Mouse (Mus musculus): ENCODE measurements around the gene Lekr1. TPM values are rescaled to one million over a fixed set of nuclear protein-coding genes. Genes with fewer than 3 reads are reported as not detected.

Lekr1 gene
- polyA plus RNA-seq, 1 experiment = not detected

DNA sequence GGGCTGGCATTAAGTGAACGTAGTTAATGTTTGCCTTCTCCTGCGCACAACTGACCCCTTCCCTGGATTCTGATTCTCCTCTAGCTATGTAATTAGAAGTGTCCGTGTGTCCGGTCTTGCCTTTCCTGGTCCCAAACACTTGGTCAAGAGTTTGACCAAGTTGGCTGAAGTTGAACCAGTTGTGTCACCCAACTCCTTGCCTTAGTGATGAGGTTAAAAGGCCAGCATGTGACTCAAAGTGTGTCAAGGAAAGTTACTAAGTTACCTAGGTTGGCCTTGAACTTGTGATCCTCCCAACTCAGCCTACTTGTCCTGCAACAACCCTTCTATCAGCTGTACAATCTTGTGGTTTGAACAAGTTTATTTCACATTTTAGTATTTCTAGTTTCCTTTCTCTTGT is 5.7 kb upstream of the Lekr1 start:
- Histone ChIP-seq H3K4me1 (ENCODE audit: control insufficient read depth, insufficient read depth, low read length) (peaks cover 4% of the 10 kb centered on the region; the same call in 1 of the 2 replicates), H3K27ac (ENCODE audit: insufficient read depth, low read depth, low read length) (no peak overlapping the region), H3K4me3 (ENCODE audit: insufficient read depth, low read depth, low read length) (no peak overlapping the region)
- no peak for TF ChIP-seq CTCF (IDR thresholded peaks at IDR 0.05; ENCODE audit: insufficient read depth, low read depth, low read length)
- TF ChIP-seq POLR2A (IDR thresholded peaks at IDR 0.05; ENCODE audit: insufficient read depth, low read depth, low read length) = no peak
- 98% methylated on average over 4 of the region's 4 CpGs for WGBS

DNA sequence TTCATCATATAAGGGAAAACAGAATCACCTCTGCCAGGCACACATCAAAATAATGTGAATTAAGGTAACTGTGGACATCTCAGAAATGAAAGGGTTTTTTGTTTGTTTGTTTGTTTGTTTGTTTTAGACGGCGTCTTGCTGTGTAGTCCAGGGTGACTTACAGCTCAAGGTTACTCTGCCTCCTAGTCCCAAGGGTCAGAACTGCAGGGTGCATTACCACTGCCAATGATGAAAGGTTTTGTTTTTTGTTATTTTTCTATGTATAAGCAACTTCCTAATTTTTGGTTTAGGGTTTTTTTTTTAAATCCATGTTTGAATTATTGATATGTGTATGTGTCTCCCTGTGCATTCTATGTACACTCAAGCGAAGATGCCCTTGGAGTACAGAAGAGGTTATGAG is 4.3 kb upstream of the Lekr1 start:
- no peak for TF ChIP-seq POLR2A (IDR thresholded peaks at IDR 0.05; ENCODE audit: insufficient read depth, low read depth, low read length)
- TF ChIP-seq CTCF (IDR thresholded peaks at IDR 0.05; ENCODE audit: insufficient read depth, low read depth, low read length) = no peak
- WGBS = 75% methylated on average over 3 of the region's 3 CpGs
- Histone ChIP-seq H3K27ac (ENCODE audit: insufficient read depth, low read depth, low read length) (no peak overlapping the region), H3K4me3 (ENCODE audit: insufficient read depth, low read depth, low read length) (no peak overlapping the region), H3K4me1 (ENCODE audit: control insufficient read depth, insufficient read depth, low read length) (peaks cover 2% of the 10 kb centered on the region; the same call in 1 of the 2 replicates)

DNA sequence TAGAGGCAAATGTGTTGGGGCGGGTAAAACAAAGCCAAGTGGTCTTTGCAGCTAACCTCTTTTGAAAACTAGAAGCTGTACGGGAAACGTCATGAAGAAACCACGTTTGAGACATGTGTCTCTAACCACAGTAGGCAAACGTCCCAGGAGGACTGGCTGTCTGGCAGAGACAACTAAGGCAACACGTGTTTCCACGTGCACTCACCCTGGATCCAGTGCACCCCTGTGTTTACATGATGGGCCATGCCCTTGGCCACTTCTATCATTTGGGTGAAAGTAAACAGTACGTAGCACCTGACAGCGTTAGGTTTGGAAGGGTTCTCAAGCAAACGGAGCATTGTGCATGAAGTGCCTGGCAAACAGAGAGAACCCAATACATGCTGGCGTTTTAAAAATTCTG is 2.9 kb upstream of the Lekr1 start:
- 49% methylated on average over 11 of the region's 11 CpGs for WGBS
- peaks cover 3% of the 10 kb centered on the region; the same call in 1 of the 2 replicates for H3K4me1 ChIP-seq (ENCODE audit: control insufficient read depth, insufficient read depth, low read length)
- H3K4me3 ChIP-seq (ENCODE audit: insufficient read depth, low read depth, low read length) = no peak overlapping the region
- no peak for TF ChIP-seq POLR2A (IDR thresholded peaks at IDR 0.05; ENCODE audit: insufficient read depth, low read depth, low read length)
- TF ChIP-seq CTCF (IDR thresholded peaks at IDR 0.05; ENCODE audit: insufficient read depth, low read depth, low read length) = no peak
- H3K27ac ChIP-seq (ENCODE audit: insufficient read depth, low read depth, low read length) = no peak overlapping the region

DNA sequence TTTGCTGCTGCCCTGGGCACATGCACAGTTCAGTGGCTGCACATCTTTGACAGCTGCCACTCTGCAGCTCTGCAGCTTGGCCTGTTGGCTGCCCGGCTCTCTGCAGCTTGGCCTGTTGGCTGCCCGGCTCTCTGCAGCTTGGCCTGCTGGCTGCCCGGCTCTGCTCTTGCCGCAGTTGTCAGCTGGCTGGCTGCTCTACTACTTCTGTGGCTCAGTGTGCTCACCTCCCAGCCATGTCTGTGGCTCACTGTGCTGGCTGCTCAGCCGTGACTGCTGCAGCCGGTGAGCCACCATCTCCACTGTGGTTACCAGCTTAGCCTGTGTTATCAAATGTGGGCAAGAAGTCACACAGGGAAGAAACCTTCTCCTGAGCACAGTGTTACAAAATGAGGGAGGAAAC is 4.2 kb downstream of the Lekr1 start:
- Histone ChIP-seq H3K27ac (ENCODE audit: insufficient read depth, low read depth, low read length) (no peak overlapping the region), H3K4me3 (ENCODE audit: insufficient read depth, low read depth, low read length) (no peak overlapping the region), H3K4me1 (ENCODE audit: control insufficient read depth, insufficient read depth, low read length) (peaks cover 7% of the 10 kb centered on the region)
- 57% methylated on average over 6 of the region's 6 CpGs for WGBS
- TF ChIP-seq POLR2A (IDR thresholded peaks at IDR 0.05; ENCODE audit: insufficient read depth, low read depth, low read length) = no peak
- no peak for TF ChIP-seq CTCF (IDR thresholded peaks at IDR 0.05; ENCODE audit: insufficient read depth, low read depth, low read length)

DNA sequence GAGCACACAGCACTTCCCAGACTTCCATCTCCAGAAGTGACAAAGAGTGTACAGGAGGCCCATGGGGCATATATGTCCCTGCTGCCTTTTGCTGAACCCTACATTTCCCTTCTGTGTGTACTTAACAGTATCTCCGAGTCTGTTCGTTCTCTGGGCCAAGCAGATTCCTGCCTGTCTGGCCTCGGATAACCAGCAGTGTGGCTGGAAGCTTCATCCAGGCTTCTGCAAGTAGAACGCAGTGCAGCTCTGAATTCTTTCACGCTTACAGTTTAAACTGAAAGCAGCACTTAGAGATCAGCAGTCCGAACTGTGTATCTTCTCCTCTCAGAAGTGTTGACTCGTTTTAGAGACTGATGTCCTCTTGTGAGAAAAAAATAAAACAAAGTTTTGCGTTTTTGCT is 7.7 kb downstream of the Lekr1 start:
- no peak overlapping the region for H3K4me3 ChIP-seq (ENCODE audit: insufficient read depth, low read depth, low read length)
- peaks cover 4% of the 10 kb centered on the region; the same call in 1 of the 2 replicates for H3K4me1 ChIP-seq (ENCODE audit: control insufficient read depth, insufficient read depth, low read length)
- no peak overlapping the region for H3K27ac ChIP-seq (ENCODE audit: insufficient read depth, low read depth, low read length)
- no peak for TF ChIP-seq CTCF (IDR thresholded peaks at IDR 0.05; ENCODE audit: insufficient read depth, low read depth, low read length)
- TF ChIP-seq POLR2A (IDR thresholded peaks at IDR 0.05; ENCODE audit: insufficient read depth, low read depth, low read length) = no peak
- WGBS = 77% methylated on average over 8 of the region's 8 CpGs

DNA sequence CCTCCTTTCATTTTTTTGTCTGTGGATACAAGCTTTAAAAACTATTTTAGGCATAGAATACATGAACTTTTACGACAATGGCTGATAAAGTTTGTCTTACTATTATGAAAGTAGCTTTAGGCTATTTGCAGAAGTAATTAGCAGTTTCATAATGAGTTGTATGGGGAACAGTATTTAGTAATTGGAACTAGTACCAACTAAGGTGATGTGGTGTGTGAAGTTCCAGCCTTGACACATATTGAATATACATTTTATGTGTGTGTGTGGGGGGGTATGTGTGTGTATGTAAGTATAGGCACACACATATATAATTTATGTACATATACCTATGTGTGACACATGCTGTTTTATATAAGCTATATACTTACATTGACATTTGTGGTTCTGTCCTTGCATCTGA is 14.6 kb downstream of the Lekr1 start:
- Histone ChIP-seq H3K4me3 (ENCODE audit: insufficient read depth, low read depth, low read length) (no peak overlapping the region), H3K4me1 (ENCODE audit: control insufficient read depth, insufficient read depth, low read length) (no peaks in the 10 kb centered on the region), H3K27ac (ENCODE audit: insufficient read depth, low read depth, low read length) (no peak overlapping the region)
- 67% methylated on average over 1 of the region's 1 CpGs for WGBS
- no peak for TF ChIP-seq POLR2A (IDR thresholded peaks at IDR 0.05; ENCODE audit: insufficient read depth, low read depth, low read length)
- no peak for TF ChIP-seq CTCF (IDR thresholded peaks at IDR 0.05; ENCODE audit: insufficient read depth, low read depth, low read length)

DNA sequence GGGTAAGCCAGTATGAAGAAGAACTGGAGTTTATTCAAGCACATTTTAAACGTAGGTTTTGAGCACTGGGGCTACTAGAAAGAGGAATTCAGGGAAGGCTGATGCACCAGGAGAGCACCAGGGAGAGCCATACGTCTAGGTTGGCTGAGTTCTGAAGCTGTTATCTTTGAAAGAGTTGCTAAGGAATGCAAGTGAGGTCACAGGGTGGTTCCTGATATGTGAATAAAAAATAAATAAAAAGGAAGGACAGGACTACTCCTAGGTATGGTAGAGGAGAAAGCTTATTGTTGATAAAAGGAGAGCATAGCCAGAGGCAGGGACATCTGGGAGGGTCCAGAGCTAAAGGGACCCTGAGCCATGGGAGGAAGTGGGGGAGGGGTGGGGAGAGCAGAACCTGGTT is 23.7 kb downstream of the Lekr1 start:
- Histone ChIP-seq H3K27ac (ENCODE audit: insufficient read depth, low read depth, low read length) (no peak overlapping the region), H3K4me1 (ENCODE audit: control insufficient read depth, insufficient read depth, low read length) (no peaks in the 10 kb centered on the region), H3K4me3 (ENCODE audit: insufficient read depth, low read depth, low read length) (no peak overlapping the region)
- WGBS = 75% methylated on average over 2 of the region's 2 CpGs
- TF ChIP-seq POLR2A (IDR thresholded peaks at IDR 0.05; ENCODE audit: insufficient read depth, low read depth, low read length) (no peak), CTCF (IDR thresholded peaks at IDR 0.05; ENCODE audit: insufficient read depth, low read depth, low read length) (no peak)

DNA sequence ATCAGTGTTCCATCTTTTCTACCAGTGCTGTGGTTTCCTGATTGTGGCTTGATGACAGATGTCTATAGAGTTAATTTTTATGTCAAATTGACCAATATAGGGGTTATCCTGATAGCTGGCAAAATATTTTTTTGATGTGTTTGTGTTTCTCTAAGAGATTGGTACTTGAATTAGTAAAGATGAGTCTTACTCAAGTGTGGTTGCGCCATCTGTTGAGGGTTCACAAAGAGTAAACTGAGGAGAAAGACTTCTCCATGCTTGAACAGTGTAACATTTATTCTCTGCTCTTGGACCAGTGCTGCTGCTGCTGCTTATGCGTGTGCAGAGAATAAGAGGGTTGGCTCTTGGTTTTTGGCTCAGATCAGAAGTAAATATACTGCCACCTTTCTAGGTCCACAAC is 24.8 kb downstream of the Lekr1 start:
- Histone ChIP-seq H3K4me1 (ENCODE audit: control insufficient read depth, insufficient read depth, low read length) (no peaks in the 10 kb centered on the region), H3K4me3 (ENCODE audit: insufficient read depth, low read depth, low read length) (no peak overlapping the region), H3K27ac (ENCODE audit: insufficient read depth, low read depth, low read length) (no peak overlapping the region)
- 87% methylated on average over 2 of the region's 2 CpGs for WGBS
- TF ChIP-seq CTCF (IDR thresholded peaks at IDR 0.05; ENCODE audit: insufficient read depth, low read depth, low read length) (no peak), POLR2A (IDR thresholded peaks at IDR 0.05; ENCODE audit: insufficient read depth, low read depth, low read length) (no peak)

DNA sequence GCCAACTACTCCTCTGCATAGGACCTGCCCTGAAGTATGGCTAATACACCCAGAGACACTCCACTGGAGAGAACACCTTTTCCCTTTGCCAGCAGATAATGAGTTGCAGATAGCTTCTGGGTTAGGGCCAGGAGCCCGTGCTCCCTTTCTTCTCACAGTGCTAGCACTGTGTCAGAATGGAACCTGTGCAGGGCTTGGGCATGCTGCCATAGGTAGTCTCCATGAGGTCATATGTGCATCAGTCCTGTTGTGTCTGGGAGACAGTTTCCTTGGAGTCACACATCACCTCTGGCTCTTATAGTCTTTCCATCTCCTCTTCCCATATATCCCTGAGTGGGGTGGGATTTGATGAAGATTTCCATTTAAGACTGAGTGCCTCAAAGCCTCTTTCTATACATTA is 33.7 kb downstream of the Lekr1 start:
- 56% methylated on average over 1 of the region's 1 CpGs for WGBS
- Histone ChIP-seq H3K4me3 (ENCODE audit: insufficient read depth, low read depth, low read length) (no peak overlapping the region), H3K4me1 (ENCODE audit: control insufficient read depth, insufficient read depth, low read length) (no peaks in the 10 kb centered on the region), H3K27ac (ENCODE audit: insufficient read depth, low read depth, low read length) (no peak overlapping the region)
- TF ChIP-seq CTCF (IDR thresholded peaks at IDR 0.05; ENCODE audit: insufficient read depth, low read depth, low read length) (no peak), POLR2A (IDR thresholded peaks at IDR 0.05; ENCODE audit: insufficient read depth, low read depth, low read length) (no peak)

DNA sequence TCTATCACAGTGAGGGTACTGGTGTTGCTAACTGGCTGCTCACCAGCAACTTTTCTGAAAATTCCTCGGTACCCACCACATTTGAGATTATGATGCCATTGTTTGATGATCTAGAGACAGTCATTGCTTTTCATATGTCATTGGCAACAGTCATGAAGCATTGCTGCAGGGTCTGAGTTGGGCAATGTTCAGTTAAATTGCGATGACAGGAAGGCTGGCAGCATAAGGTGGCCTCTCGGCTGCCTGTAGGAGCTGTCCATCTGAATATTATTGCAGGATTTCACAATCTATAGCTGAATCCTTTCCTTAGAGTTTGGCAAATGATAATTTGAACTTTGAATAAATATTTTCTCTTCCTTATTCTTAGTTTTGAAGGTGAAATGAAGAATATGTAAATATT is 48.3 kb downstream of the Lekr1 start:
- Histone ChIP-seq H3K4me1 (ENCODE audit: control insufficient read depth, insufficient read depth, low read length) (no peaks in the 10 kb centered on the region), H3K27ac (ENCODE audit: insufficient read depth, low read depth, low read length) (no peak overlapping the region), H3K4me3 (ENCODE audit: insufficient read depth, low read depth, low read length) (no peak overlapping the region)
- WGBS = 93% methylated on average over 3 of the region's 3 CpGs
- TF ChIP-seq CTCF (IDR thresholded peaks at IDR 0.05; ENCODE audit: insufficient read depth, low read depth, low read length) (no peak), POLR2A (IDR thresholded peaks at IDR 0.05; ENCODE audit: insufficient read depth, low read depth, low read length) (no peak)

Data from olfactory bulb, adult 2 months (tissue).